Mouse (Mus musculus) heart, adult 2 months (tissue): ENCODE measurements at regions not wholly inside any gene's neighbourhood (a gene's known extent, or its start where the extent isn't known, plus 50 kb on each side); places are given as distances from the start of the nearest gene placed in this dataset.

Experiments
- CTCF ChIP-seq: fragments of 200-600 bp; IDR thresholded peaks from 2 replicates; pipeline ENCODE4 v1.8.1; 2022; ENCODE audit warnings: antibody characterized with exemption, mild to moderate bottlenecking, moderate library complexity
- POLR2A ChIP-seq: fragments of 200-500 bp; IDR thresholded peaks from 2 replicates; pipeline ENCODE4 v1.6.1; 2011; ENCODE audit warnings: mild to moderate bottlenecking, low read depth, low read length, control low read depth; ENCODE audit not compliant: insufficient read depth

- no peak for TF ChIP-seq CTCF
- TF ChIP-seq POLR2A = no peak
These were observed 207.3 kb upstream of the Sptlc3 start for GRCm38 (mm10) chr2:139286446-139286845.
